Mouse (Mus musculus): Measurements from ENCODE around the gene Akap13.

DNA sequence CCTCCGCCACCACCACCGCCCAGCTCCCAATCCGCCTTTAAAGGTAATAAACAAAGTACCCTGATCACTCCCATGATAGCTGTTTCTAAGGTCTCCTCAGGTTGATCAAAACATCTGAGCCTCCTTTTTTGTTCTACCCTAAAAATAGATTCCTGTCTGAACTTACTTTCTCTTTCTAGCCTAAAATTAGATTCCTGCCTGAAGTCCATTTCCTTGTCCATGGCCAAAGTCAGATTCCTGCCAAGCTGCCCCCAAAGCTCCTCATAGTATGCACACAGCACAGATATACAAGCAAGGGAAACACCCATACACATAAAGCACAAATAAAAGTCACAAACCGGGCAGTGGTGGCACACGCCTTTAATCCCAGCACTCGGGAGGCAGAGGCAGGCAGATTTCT is 334.4 kb downstream of the Akap13 start:
- TF ChIP-seq CHD2 (IDR thresholded peaks at IDR 0.05; ENCODE audit: low read depth, low read length) (no peak), ZC3H11A (IDR thresholded peaks at IDR 0.05; ENCODE audit: borderline replicate concordance, low read depth, low read length) (no peak), HCFC1 (IDR thresholded peaks at IDR 0.05; ENCODE audit: borderline replicate concordance, insufficient read depth, low read length) (no peak)
